Mouse (Mus musculus) cortical plate, adult 2 months (tissue): ENCODE data around the gene 1700030J22Rik.

ENCODE experiments used
- CTCF ChIP-seq: fragments of 200-500 bp; IDR thresholded peaks from 2 replicates; pipeline ENCODE4 v1.5.1; 2011; ENCODE audit warnings: mild to moderate bottlenecking, control low read depth, low read length; ENCODE audit not compliant: insufficient read depth; ENCODE audit errors: extremely low read depth
- POLR2A ChIP-seq: fragments of 200-500 bp; IDR thresholded peaks from 2 replicates; pipeline ENCODE4 v1.6.1; 2011; ENCODE audit warnings: mild to moderate bottlenecking, low read length, control low read depth; ENCODE audit not compliant: insufficient read depth; ENCODE audit errors: extremely low read depth

GRCm38 (mm10) chr8:116945169-116945910 is 33.4 kb downstream of the 1700030J22Rik start:
- no peak for TF ChIP-seq CTCF
- no peak for TF ChIP-seq POLR2A
